Mouse (Mus musculus) effector memory CD4-positive, alpha-beta T cell, adult 5 months (primary cell): ENCODE results near the gene Rspo4. TPM values are rescaled to one million over a fixed set of nuclear protein-coding genes. Genes with fewer than 3 reads are reported as not detected.

Source experiments
- polyA plus RNA-seq: library from polyadenylated mRNA; unstranded; fragments of 100-300 nt; shearing (Covaris generic); gene quantifications from one replicate; pipeline ENCODE4 v1.2.1, GENCODE M21; 2017

Gene Rspo4
- polyA plus RNA-seq = not detected

GRCm38 (mm10) chr2:151842648-151843226 lies at the start of gene Rspo4:
Rspo4 (plus strand) TSS chr2:151842927.

GRCm38 (mm10) chr2:151910919-151911500 lies 68.3 kb downstream of the Rspo4 start, which contains the start of gene Angpt4:
Angpt4 (plus strand) TSS chr2:151911210.

Other genes starting within 250 kb of the Rspo4 start
- gene Snph, start 210.3 kb upstream of the Rspo4 start, polyA plus RNA-seq = 0.61 TPM
- not detected for gene Rad21l, start 174.4 kb upstream of the Rspo4 start, polyA plus RNA-seq
- not detected for gene Tmem74b, start 140.9 kb upstream of the Rspo4 start, polyA plus RNA-seq
- 50.7 TPM for gene Psmf1, start 98.7 kb upstream of the Rspo4 start, polyA plus RNA-seq
- not detected for gene Angpt4, start 68.3 kb downstream of the Rspo4 start, polyA plus RNA-seq
- gene Fam110a, start 137.3 kb downstream of the Rspo4 start, polyA plus RNA-seq = 89.0 TPM
- gene Slc52a3, start 153.6 kb downstream of the Rspo4 start, polyA plus RNA-seq = 5.2 TPM
- not detected for gene Scrt2, start 238.6 kb downstream of the Rspo4 start, polyA plus RNA-seq